Mouse (Mus musculus) liver, adult 2 months (tissue): ENCODE results near the gene Col28a1.
A peak's percentile ranks its signal among the peaks of the same experiment; 100 is the strongest.

Source experiments
- CTCF ChIP-seq: fragments of 200-500 bp; IDR thresholded peaks from 2 replicates; pipeline ENCODE4 v1.5.1; 2011; ENCODE audit warnings: low read depth, low read length, control low read depth
- POLR2A ChIP-seq: fragments of 200-500 bp; IDR thresholded peaks from 2 replicates; pipeline ENCODE4 v1.6.1; 2011; ENCODE audit warnings: low read length, control low read depth; ENCODE audit not compliant: insufficient read depth; ENCODE audit errors: extremely low read depth

- TF ChIP-seq POLR2A (no peak), CTCF (peak; percentile 74)
Observed at GRCm38 (mm10) chr6:7983646-7983979, 208.8 kb downstream of the Col28a1 start.
